Mouse (Mus musculus) bone marrow macrophage, adult 2 months (primary cell): ENCODE data around the gene Dnmt3a. TPM values are rescaled to one million over a fixed set of nuclear protein-coding genes. Genes with fewer than 3 reads are reported as not detected.

Experiments used
- H3K27ac ChIP-seq: 2 replicates; pipeline ENCODE4 v1.5.1; 2012; ENCODE audit warnings: low read depth, low read length; ENCODE audit not compliant: insufficient read depth
- H3K4me1 ChIP-seq: 2 replicates; pipeline ENCODE4 v1.6.1; 2012; ENCODE audit warnings: low read length; ENCODE audit not compliant: control insufficient read depth, insufficient read depth
- H3K4me3 ChIP-seq: 2 replicates; pipeline ENCODE4 v1.5.1; 2012; ENCODE audit warnings: mild to moderate bottlenecking, low read length, moderate library complexity; ENCODE audit not compliant: insufficient read depth
- CTCF ChIP-seq: IDR thresholded peaks from 2 replicates; pipeline ENCODE4 v1.5.1; 2012; ENCODE audit warnings: low read depth, mild to moderate bottlenecking, low read length, moderate library complexity
- POLR2A ChIP-seq: IDR thresholded peaks from 2 replicates; pipeline ENCODE4 v1.6.1; 2012; ENCODE audit warnings: mild to moderate bottlenecking, low read depth, low read length, borderline replicate concordance
- polyA plus RNA-seq: library from polyadenylated mRNA; stranded (reverse); fragments of >200 nt; gene quantifications from 2 replicates; pipeline ENCODE4 v1.2.4, GENCODE M21; 2012; ENCODE audit not compliant: missing spikeins, insufficient read depth, insufficient read length

Dnmt3a gene
- polyA plus RNA-seq, 1 experiment: 53.8 TPM

DNA sequence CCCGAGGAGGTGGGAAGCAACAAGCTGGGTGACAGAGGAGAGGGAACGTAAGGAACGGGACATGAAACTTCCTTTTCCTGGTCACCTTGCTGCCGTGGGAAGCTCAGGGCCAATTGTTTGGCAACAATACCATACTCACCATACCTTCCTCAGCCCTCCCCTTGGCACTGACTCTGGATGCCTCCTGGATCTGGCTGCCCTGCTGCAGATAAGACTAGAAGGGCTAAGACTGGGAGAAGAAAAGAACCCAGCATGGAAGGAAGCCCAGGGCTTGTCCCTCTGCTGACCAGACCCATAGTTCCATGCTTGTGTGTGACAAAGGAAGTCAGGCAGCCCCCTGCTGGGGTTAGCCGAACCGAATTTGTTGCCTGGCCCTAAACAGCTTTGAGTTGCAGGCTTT is 9.6 kb downstream of the Dnmt3a start:
- Histone ChIP-seq H3K4me3 (no peak overlapping the region), H3K27ac (no peak overlapping the region), H3K4me1 (peaks cover 51% of the 10 kb centered on the region)
- no peak for TF ChIP-seq CTCF
- no peak for TF ChIP-seq POLR2A

DNA sequence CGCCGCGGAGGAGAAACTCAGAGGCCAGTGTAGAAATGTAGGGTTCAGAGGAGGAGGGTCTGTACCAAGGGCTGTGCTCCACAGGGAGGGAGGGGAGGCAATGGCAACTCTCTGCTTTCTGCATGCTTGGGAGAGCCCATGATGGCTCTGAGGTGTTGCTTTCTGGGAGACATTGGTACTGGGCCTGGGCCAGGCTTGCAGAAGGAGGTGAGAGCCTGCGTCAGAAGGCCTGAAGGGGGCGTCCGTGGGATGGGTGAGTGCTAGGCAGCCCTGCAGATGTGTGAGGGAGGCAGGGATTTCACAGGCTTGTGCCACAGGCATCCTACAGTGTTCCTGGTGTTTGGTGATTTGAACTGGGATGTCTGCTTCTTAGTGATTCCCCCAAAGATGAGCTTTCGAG is 11.2 kb downstream of the Dnmt3a start:
- TF ChIP-seq POLR2A: no peak
- TF ChIP-seq CTCF: no peak
- H3K27ac ChIP-seq: no peak overlapping the region
- H3K4me1 ChIP-seq: peaks cover 48% of the 10 kb centered on the region
- H3K4me3 ChIP-seq: no peak overlapping the region

DNA sequence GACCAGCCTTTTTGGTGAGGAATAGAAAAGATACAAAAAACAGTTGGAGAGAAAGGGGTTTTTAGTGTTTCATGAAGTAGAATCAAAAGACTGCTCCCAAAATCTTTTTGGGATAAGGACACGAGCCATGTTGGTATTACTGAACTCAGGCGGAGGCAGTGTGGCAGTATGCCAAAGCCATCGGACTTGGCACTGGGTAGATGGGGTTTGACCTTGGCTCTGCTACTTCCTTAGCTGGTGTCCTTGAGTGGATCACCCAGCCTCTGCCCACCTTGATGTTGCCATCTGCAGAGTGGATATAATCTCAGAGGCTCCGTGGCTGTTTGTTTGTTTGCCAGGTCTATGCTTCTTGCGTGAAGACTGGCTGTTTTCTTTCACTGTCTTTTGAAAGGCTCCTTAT is 11.8 kb downstream of the Dnmt3a start:
- Histone ChIP-seq H3K27ac (no peak overlapping the region), H3K4me1 (peaks cover 47% of the 10 kb centered on the region), H3K4me3 (no peak overlapping the region)
- no peak for TF ChIP-seq CTCF
- no peak for TF ChIP-seq POLR2A

DNA sequence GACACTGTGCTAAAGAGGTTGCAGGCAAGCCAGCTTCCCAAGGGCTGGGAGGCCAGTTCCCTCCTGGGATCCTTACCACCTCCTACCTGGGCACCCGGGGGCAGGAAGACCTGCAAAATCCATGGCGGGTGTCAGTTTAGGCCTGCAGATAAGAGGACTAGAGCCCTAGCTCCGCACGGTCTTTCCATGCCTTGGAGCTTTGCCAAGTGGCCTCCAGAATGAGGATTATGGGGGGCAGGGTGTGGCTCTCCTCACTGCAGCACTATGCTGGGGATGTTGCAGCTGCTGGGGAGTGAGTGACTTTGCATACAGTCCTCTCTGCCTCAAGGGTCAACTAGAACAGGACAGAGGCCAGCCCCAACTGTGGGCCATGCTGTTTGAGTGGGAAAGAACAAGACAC is 14.1 kb downstream of the Dnmt3a start:
- Histone ChIP-seq H3K4me3 (no peak overlapping the region), H3K27ac (no peak overlapping the region), H3K4me1 (peaks cover 58% of the 10 kb centered on the region)
- TF ChIP-seq POLR2A: no peak
- TF ChIP-seq CTCF: no peak

- TF ChIP-seq CTCF: no peak
- no peak for TF ChIP-seq POLR2A
- Histone ChIP-seq H3K4me1 (peaks cover 62% of the 10 kb centered on the region), H3K27ac (no peak overlapping the region)
Observed at GRCm38 (mm10) chr12:3823408-3823807, 17.6 kb downstream of the Dnmt3a start.

DNA sequence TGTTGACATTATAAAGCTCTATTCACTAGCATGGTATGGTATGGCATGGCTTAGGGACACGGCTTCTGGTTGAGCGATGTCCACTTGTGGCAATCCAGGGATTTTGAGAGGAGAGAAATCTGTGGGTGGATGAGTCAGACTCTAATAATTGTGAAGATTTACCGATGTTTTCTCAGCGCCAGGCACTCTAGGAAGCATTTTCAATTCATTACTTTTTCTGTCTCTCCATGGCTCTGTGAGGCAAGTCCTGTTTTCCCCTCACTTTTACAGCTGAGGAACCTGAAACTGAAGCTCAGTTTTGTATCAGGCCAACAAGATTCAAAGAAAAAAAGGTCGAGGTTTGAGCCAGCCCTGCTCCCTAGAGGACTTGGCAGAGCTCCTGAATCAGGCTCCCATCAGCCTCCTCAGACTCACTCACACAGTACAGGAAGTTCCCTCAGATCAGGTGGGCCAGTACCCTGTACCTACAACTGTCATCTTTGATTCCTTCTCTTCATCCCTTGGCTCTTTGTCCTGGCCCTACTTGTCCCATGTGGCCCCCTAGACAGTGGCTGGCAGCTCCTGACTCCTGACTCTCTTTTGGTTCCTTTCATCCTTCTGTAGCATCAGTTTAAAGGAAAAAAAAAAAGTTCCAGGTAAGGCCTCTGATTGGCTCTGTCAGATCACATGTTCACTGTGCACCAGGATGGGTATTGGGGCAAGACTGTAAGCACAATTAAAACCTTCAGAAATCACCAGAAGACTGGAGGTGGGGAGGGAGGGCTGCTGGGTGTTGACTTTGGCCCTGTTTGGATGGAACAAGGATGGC is 19.3 kb downstream of the Dnmt3a start:
- no peak for TF ChIP-seq POLR2A
- TF ChIP-seq CTCF: no peak
- Histone ChIP-seq H3K4me1 (peaks cover 57% of the 10 kb centered on the region), H3K27ac (no peak overlapping the region), H3K4me3 (no peak overlapping the region)

More at GRCm38 (mm10) chr12:3823408-3823807, 17.6 kb downstream of the Dnmt3a start:
- no peak overlapping the region; the same call in 1 of the 2 replicates for H3K4me3 ChIP-seq

GRCm38 (mm10) chr12:3825714-3826080 is 19.9 kb downstream of the Dnmt3a start:
- peaks cover 58% of the 10 kb centered on the region for H3K4me1 ChIP-seq
- no peak for TF ChIP-seq POLR2A
- TF ChIP-seq CTCF: no peak
- H3K27ac ChIP-seq: no peak overlapping the region
- no peak overlapping the region for H3K4me3 ChIP-seq

DNA sequence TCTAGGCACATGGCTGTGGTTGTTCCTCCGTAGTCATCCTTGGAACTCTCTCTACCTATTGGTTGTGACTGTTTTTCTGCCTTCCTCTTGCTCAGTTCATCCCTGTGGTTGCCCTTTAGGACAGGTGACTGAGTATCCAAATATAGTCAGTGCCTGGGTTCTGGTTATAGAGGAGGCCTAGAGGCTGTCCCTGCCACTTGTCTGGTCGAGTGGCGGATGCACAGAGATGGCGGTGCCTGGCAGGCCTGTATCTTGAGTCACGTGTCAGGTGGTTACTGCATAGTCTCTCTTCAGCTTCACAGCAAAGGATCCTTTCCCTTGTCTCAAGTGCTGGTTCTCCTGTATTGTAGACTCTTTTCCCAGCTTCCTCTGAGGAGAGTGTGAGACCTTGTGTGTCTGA is 22.0 kb downstream of the Dnmt3a start:
- Histone ChIP-seq H3K4me1 (peaks cover 61% of the 10 kb centered on the region), H3K4me3 (no peak overlapping the region), H3K27ac (no peak overlapping the region)
- TF ChIP-seq CTCF (no peak), POLR2A (no peak)

GRCm38 (mm10) chr12:3833059-3833760 is 27.4 kb downstream of the Dnmt3a start:
- Histone ChIP-seq H3K4me1 (peaks cover 46% of the 10 kb centered on the region), H3K27ac (0 out of 2 replicates have a peak overlapping the region, but pooled peaks have one; percentile 58), H3K4me3 (no peak overlapping the region)
- TF ChIP-seq POLR2A (no peak), CTCF (no peak)

DNA sequence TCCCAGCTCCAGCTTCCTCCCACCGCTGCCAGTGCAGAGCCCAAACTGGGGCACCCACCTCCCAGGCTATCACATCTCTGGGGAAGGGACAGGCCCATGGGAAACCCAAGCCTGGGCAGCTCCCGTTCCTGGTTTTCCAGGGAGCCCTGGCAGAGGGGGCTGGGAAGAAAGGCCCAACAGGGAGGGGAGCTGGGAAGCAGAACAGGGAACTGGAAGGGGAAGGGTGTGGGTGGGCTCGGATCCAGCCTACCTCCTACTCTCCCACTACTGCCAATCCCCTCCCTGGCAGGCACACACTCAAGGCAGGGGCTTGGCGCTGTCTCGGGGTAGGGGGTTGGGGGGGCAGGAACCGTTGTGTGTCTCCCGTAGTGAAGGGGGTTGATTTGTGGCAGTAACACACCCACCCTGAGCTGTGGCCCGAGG is 28.1 kb downstream of the Dnmt3a start:
- Histone ChIP-seq H3K4me1 (peaks cover 46% of the 10 kb centered on the region), H3K27ac (peak overlapping the region; percentile 58), H3K4me3 (peak overlapping the region; percentile 19)
- TF ChIP-seq CTCF (no peak), POLR2A (no peak)
